Mouse (Mus musculus) central nervous system, embryonic 18 days (tissue): Measurements from ENCODE around the gene Cp. TPM values are rescaled to one million over a fixed set of nuclear protein-coding genes. Genes with fewer than 3 reads are reported as not detected.

Experiments
- polyA plus RNA-seq: library from polyadenylated mRNA; depleted of rRNA; stranded (reverse); fragments of >200 nt; gene quantifications from 2 replicates; pipeline ENCODE4 v1.2.3, GENCODE M21; 2012; rRNA removed

Cp gene
- polyA plus RNA-seq, result 6.1 and 8.1 TPM in 2 replicates

GRCm38 (mm10) chr3:19956885-19957284 lies at the start of gene Cp:
Gene Cp, plus strand, starts transcription at chr3:19957054.

GRCm38 (mm10) chr3:20034719-20035404 lies 78.0 kb downstream of the Cp start, which contains the start of gene Hps3:
Gene Hps3, minus strand, starts transcription at chr3:20035315.

GRCm38 (mm10) chr3:20057306-20058196 lies 100.7 kb downstream of the Cp start, which contains the start of gene Hltf:
Gene Hltf, plus strand, starts transcription at chr3:20057811.

Other genes with a start within 250 kb of the Cp start
- gene Hps3, start 78.3 kb downstream of the Cp start, polyA plus RNA-seq, result 18.0 and 18.7 TPM in 2 replicates
- 14.5 and 15.1 TPM in 2 replicates for gene Hltf, start 100.8 kb downstream of the Cp start, polyA plus RNA-seq
- gene Gyg, start 198.3 kb downstream of the Cp start, polyA plus RNA-seq, result 40.5 and 45.1 TPM in 2 replicates